12 mouse cellular contexts compared by ENCODE assay signal in genomic region chr17:5406566-5406965, GRCm38 (mm10). TPM values are rescaled to one million over a fixed set of nuclear protein-coding genes. Genes with fewer than 3 reads are reported as not detected.
DNase-seq lines count a peak whose midpoint lies in the region; ATAC-seq and TF ChIP-seq lines count a peak whose summit lies in the region.
"Had no signal": no experiment of that assay in that cellular context is flagged by ENCODE, and none has a peak within 500 bp of the region (broad histone marks: within the 10 kb centered on the region; RNA-seq: fewer than 3 reads in every experiment).

No protein-coding gene starts in this region.

- WGBS in heart, embryonic 13.5 days: 31% methylated on average over 10 of the region's 10 CpGs

- no peak overlapping the region for H3K27ac ChIP-seq in heart, embryonic 13.5 days (replicated peaks)
- peak overlapping the region; percentile 73 for H3K27ac ChIP-seq in MEL (ENCODE audit: control insufficient read depth, low read depth, low read length)
- H3K27ac ChIP-seq: limb, embryonic 13.5 days had no signal

- no peak overlapping the region for H3ac ChIP-seq in myocyte (ENCODE audit: control insufficient read depth, insufficient read length)

- H3K79me2 ChIP-seq in MEL (ENCODE audit: control insufficient read depth, insufficient read depth, low read length, poor library complexity) (peaks cover 21% of the 10 kb centered on the region), myocyte (ENCODE audit: control insufficient read depth, insufficient read depth) (no peaks in the 10 kb centered on the region)

- peak overlapping the region; percentile 16; the same call in 1 of the 2 replicates for H3K4me3 ChIP-seq in heart, embryonic 13.5 days
- H3K4me3 ChIP-seq in MEL (ENCODE audit: control insufficient read depth in 1 of 2, insufficient read depth in 1 of 2, low read depth in 2 of 2, low read length in 2 of 2): peak overlapping the region; percentile 55 to 57
- no peak overlapping the region for H3K4me3 ChIP-seq in myocyte
- H3K4me3 ChIP-seq: erythroblast, embryonic 14.5 days; limb, embryonic 13.5 days had no signal

- TF ChIP-seq EP300 in MEL (IDR thresholded peaks at IDR 0.05; ENCODE audit: low read depth in 1 of 2, low read length in 2 of 2): peak in 1 of 2 experiments; percentile 40; a peak in 1 of 4 replicates

- H3K9me3 ChIP-seq in heart, embryonic 13.5 days: no peaks in the 10 kb centered on the region
- no peaks in the 10 kb centered on the region for H3K9me3 ChIP-seq in MEL (replicated peaks; ENCODE audit: insufficient read depth, low read length)
- H3K9me3 ChIP-seq: G1E; limb, embryonic 13.5 days had no signal

- ATAC-seq in heart, embryonic 13.5 days (ENCODE audit: extremely low read depth, insufficient number of reproducible peaks, low FRiP score, low TSS enrichment): no peak

- H3K4me2 ChIP-seq in heart, embryonic 13.5 days: peak overlapping the region; percentile 47
- peak overlapping the region; percentile 20 for H3K4me2 ChIP-seq in myocyte (ENCODE audit: low read depth)
- H3K4me2 ChIP-seq: limb, embryonic 13.5 days had no signal

- intact Hi-C loops in left cerebral cortex, postnatal 14 days (cut with DNase I): loop anchor here (10.0 kb wide), 1 partner anchor 412 kb away; the partner anchor contains the start of gene Arid1b

- TF ChIP-seq RAD21 in MEL (IDR thresholded peaks at IDR 0.05; ENCODE audit: low read depth, low read length): no peak

- H3K4me1 ChIP-seq in heart, embryonic 13.5 days: peaks cover 33% of the 10 kb centered on the region
- peaks cover 4 to 35% of the 10 kb centered on the region in 2 experiments; a peak in 3 of 4 replicates for H3K4me1 ChIP-seq in MEL (ENCODE audit: control insufficient read depth in 1 of 2, insufficient read depth in 2 of 2, low read length in 2 of 2)

- no peak for DNase-seq in heart, postnatal 4 days
- peak; percentile 79 for DNase-seq in MEL (ENCODE audit: low read depth, low spot score)
- peak; percentile 49 for DNase-seq in kidney, adult 9 months
- DNase-seq in adrenal gland, postnatal 36 days: no peak
- DNase-seq in left cerebral cortex, postnatal 14 days (ENCODE audit: low spot score in 2 of 2): no peak
- DNase-seq in layer of hippocampus, postnatal 14 days (ENCODE audit: low spot score in 2 of 2): no peak
- DNase-seq: heart, postnatal 14 days had no signal

- no peak overlapping the region for H3K9ac ChIP-seq in heart, embryonic 13.5 days
- peak overlapping the region; percentile 72 for H3K9ac ChIP-seq in MEL (ENCODE audit: control insufficient read depth, low read depth, low read length, poor library complexity, severe bottlenecking)
- H3K9ac ChIP-seq: limb, embryonic 13.5 days had no signal

- peak; percentile 18 to 42; a peak in 1 of 4 replicates for TF ChIP-seq POLR2A in MEL (IDR thresholded peaks at IDR 0.05; ENCODE audit: control insufficient read depth in 1 of 2, insufficient read depth in 1 of 2, low read depth in 1 of 2, low read length in 2 of 2, poor library complexity in 1 of 2)
- TF ChIP-seq POLR2A in myocyte (IDR thresholded peaks at IDR 0.05; ENCODE audit: insufficient read length, low read depth): no peak

- TF ChIP-seq CTCF in MEL (IDR thresholded peaks at IDR 0.05 in 2 of 3, conservative IDR thresholded peaks at IDR 0.05 in 1 of 3; ENCODE audit: control insufficient read depth in 1 of 3, insufficient read depth in 1 of 3, low read depth in 2 of 3, low read length in 3 of 3, poor library complexity in 1 of 3, severe bottlenecking in 1 of 3): no peak

- peaks cover 44% of the 10 kb centered on the region for H3K27me3 ChIP-seq in heart, embryonic 13.5 days (replicated peaks)
- H3K27me3 ChIP-seq in MEL (ENCODE audit: control insufficient read depth in 1 of 2, insufficient read depth in 2 of 2, low read length in 2 of 2) (no peaks in the 10 kb centered on the region), myocyte (ENCODE audit: control insufficient read depth, insufficient read depth, insufficient read length) (peaks cover 4% of the 10 kb centered on the region)

- peaks cover 19% of the 10 kb centered on the region for H3K36me3 ChIP-seq in heart, embryonic 13.5 days
- H3K36me3 ChIP-seq in MEL (ENCODE audit: control insufficient read depth in 1 of 2, insufficient read depth in 2 of 2, low read length in 2 of 2): peaks cover 3 to 32% of the 10 kb centered on the region in 2 experiments; a peak in 3 of 4 replicates
- no peaks in the 10 kb centered on the region for H3K36me3 ChIP-seq in myocyte (ENCODE audit: control insufficient read depth, insufficient read depth)

TF ChIP-seq in MEL, 35 proteins besides CTCF, POLR2A, EP300 and RAD21 (continues in another document):
- TF ChIP-seq USF1 (IDR thresholded peaks at IDR 0.05; ENCODE audit: low read depth, low read length): peak; percentile 88
- TF ChIP-seq NRF1 (IDR thresholded peaks at IDR 0.05; ENCODE audit: insufficient read depth, low read depth, low read length, poor library complexity, severe bottlenecking): no peak
- TF ChIP-seq CHD2 (IDR thresholded peaks at IDR 0.05; ENCODE audit: low read length): no peak
- TF ChIP-seq HCFC1 (IDR thresholded peaks at IDR 0.05; ENCODE audit: low read depth, low read length): no peak
- 0 out of 2 replicates have a peak, but pooled peaks have one; percentile 25 for TF ChIP-seq MEF2A (IDR thresholded peaks at IDR 0.05; ENCODE audit: extremely low read depth, insufficient replicate concordance, low read depth, low read length, poor library complexity, severe bottlenecking)
- TF ChIP-seq MYC (IDR thresholded peaks at IDR 0.05; ENCODE audit: low read depth, low read length): peak; percentile 62; the same call in 1 of the 2 replicates
- TF ChIP-seq MAX (IDR thresholded peaks at IDR 0.05; ENCODE audit: low read length): peak; percentile 96
- TF ChIP-seq E2F4 (IDR thresholded peaks at IDR 0.05; ENCODE audit: borderline replicate concordance, low read depth, low read length): no peak
- peak; percentile 24; the same call in 1 of the 2 replicates for TF ChIP-seq TAL1 (IDR thresholded peaks at IDR 0.05; ENCODE audit: low read length)
- TF ChIP-seq MAFK (IDR thresholded peaks at IDR 0.05; ENCODE audit: borderline replicate concordance, low read depth, low read length): 0 out of 2 replicates have a peak, but pooled peaks have one; percentile 20
- no peak for TF ChIP-seq ZNF384 (IDR thresholded peaks at IDR 0.05; ENCODE audit: low read depth, low read length)
- TF ChIP-seq ZKSCAN1 (IDR thresholded peaks at IDR 0.05; ENCODE audit: low read depth, low read length): no peak
- TF ChIP-seq KAT2A (conservative IDR thresholded peaks at IDR 0.05; ENCODE audit: low read depth, low read length): no peak
- no peak for TF ChIP-seq CHD1 (IDR thresholded peaks at IDR 0.05; ENCODE audit: low read depth, low read length)
- no peak for TF ChIP-seq POLR2AphosphoS2 (IDR thresholded peaks at IDR 0.05; ENCODE audit: low read length)
- TF ChIP-seq ZC3H11A (IDR thresholded peaks at IDR 0.05; ENCODE audit: low read depth, low read length): no peak

TF ChIP-seq in myocyte, 11 proteins besides CTCF, POLR2A, EP300 and RAD21:
- no peak for TF ChIP-seq POLR2AphosphoS2 (IDR thresholded peaks at IDR 0.05; ENCODE audit: insufficient read length, low read depth)
- peak in 1 of 3 experiments; percentile 47 for TF ChIP-seq MYOG (IDR thresholded peaks at IDR 0.05; ENCODE audit: control insufficient read depth in 1 of 3, insufficient read depth in 1 of 3, insufficient read length in 2 of 3, low read depth in 2 of 3)
- TF ChIP-seq SRF (IDR thresholded peaks at IDR 0.05; ENCODE audit: control insufficient read depth, insufficient read length, low read depth): no peak
- TF ChIP-seq MYOD1 (IDR thresholded peaks at IDR 0.05; ENCODE audit: control insufficient read depth in 1 of 3, insufficient read length in 2 of 3, low read depth in 2 of 3): peak in 1 of 3 experiments; percentile 14
- peak; percentile 12 for TF ChIP-seq TCF12 (IDR thresholded peaks at IDR 0.05; ENCODE audit: insufficient read depth, poor library complexity, severe bottlenecking)

RNA-seq across cellular contexts. Expression of gene Ldhal6b, which starts 12.0 kb away (rescaled TPM):
- polyA plus RNA-seq in heart, embryonic 13.5 days (2015; fragmentation: Nextera tagmentation; extraction: Ambion mirVana): not detected in 2 replicates
- 1 to 10 TPM; 1.0 to 1.3 TPM for total RNA-seq in heart, postnatal 4 days (2021)
- 0.31 and 0.39 TPM in 2 replicates for total RNA-seq in MEL (2012; rRNA removed)
- polyA plus RNA-seq in MEL (2012; ENCODE audit: insufficient read depth in 1 of 2, insufficient read length in 2 of 2, low read depth in 1 of 2, low replicate concordance in 2 of 2, missing spikeins in 1 of 2) (not detected), myocyte (2012; fragmentation: generic; extraction: Trizol) (0.06 TPM)
- total RNA-seq in adrenal gland, postnatal 36 days (2021): under 1 TPM; 0.82 to 0.89 TPM
- 1 to 10 TPM; 1.1 TPM for total RNA-seq in left cerebral cortex, postnatal 14 days (2021)
- total RNA-seq in layer of hippocampus, postnatal 14 days (2021): 1 to 10 TPM; 1.4 to 1.7 TPM
- polyA plus RNA-seq: erythroblast, embryonic 14.5 days; limb, embryonic 13.5 days had no signal

RNA-seq across cellular contexts. Expression of gene Tmem242, which starts 33.5 kb away (rescaled TPM):
- 117 and 122 TPM in 2 replicates for polyA plus RNA-seq in heart, embryonic 13.5 days (2015; fragmentation: Nextera tagmentation; extraction: Ambion mirVana)
- 100 to 1,000 TPM; 128 to 131 TPM for total RNA-seq in heart, postnatal 4 days (2021)
- total RNA-seq in MEL (2012; rRNA removed): 27.0 and 28.2 TPM in 2 replicates
- polyA plus RNA-seq in MEL (2012; ENCODE audit: insufficient read depth in 1 of 2, insufficient read length in 2 of 2, low read depth in 1 of 2, low replicate concordance in 2 of 2, missing spikeins in 1 of 2): 10 to 100 TPM in 1 of 2 experiments, not detected in 1; 49.2 TPM
- 80.9 TPM for polyA plus RNA-seq in myocyte (2012; fragmentation: generic; extraction: Trizol)
- total RNA-seq in adrenal gland, postnatal 36 days (2021): 100 to 1,000 TPM; 116 to 122 TPM
- 10 to 100 TPM; 89.9 to 94.8 TPM for total RNA-seq in left cerebral cortex, postnatal 14 days (2021)
- total RNA-seq in layer of hippocampus, postnatal 14 days (2021): 10 to 100 TPM; 83.6 to 89.6 TPM

Comparison
In these comparisons a context has a peak if more than half of its experiments do, and no peak if none do; other contexts are left out.
1. DNase-seq: peak in MEL (single experiment) and kidney, adult 9 months (single experiment); none in heart, postnatal 4 days (single experiment), adrenal gland, postnatal 36 days (0 of 2), left cerebral cortex, postnatal 14 days (0 of 2) and layer of hippocampus, postnatal 14 days (0 of 2).